Mouse (Mus musculus) G1E (cell line): ENCODE results near the gene Epha5.

ENCODE experiments used
- CTCF ChIP-seq: IDR thresholded peaks from 2 replicates; pipeline ENCODE4 v1.5.1; 2012; ENCODE audit warnings: low read depth, low read length, inconsistent platforms, mixed read lengths
- GATA1 ChIP-seq: IDR thresholded peaks from 2 replicates; pipeline ENCODE4 v1.6.1; 2012; ENCODE audit warnings: borderline replicate concordance, low read length, inconsistent platforms, mixed read lengths
- GATA2 ChIP-seq: IDR thresholded peaks from 2 replicates; pipeline ENCODE4 v1.6.1; 2012; ENCODE audit warnings: low read depth, low read length, inconsistent platforms, borderline replicate concordance
- POLR2AphosphoS5 ChIP-seq: IDR thresholded peaks from 2 replicates; pipeline ENCODE4 v1.6.1; 2012; ENCODE audit warnings: low read depth, low read length, inconsistent platforms; ENCODE audit not compliant: insufficient replicate concordance

GRCm38 (mm10) chr5:84208609-84209008 is 208.6 kb downstream of the Epha5 start:
- TF ChIP-seq POLR2AphosphoS5 (no peak), CTCF (no peak), GATA2 (no peak), GATA1 (no peak)
